Mouse (Mus musculus) 3T3-L1 (cell line): ENCODE measurements around the gene Ank3.

Experiments used
- DNase-seq: peaks from one replicate; pipeline ENCODE4 v3.0.0-alpha.2; 2015; ENCODE audit warnings: low read depth, low spot score

Gene Ank3

GRCm38 (mm10) chr10:69924321-69924720, 525.7 kb downstream of the Ank3 start:
- no peak for DNase-seq

GRCm38 (mm10) chr10:69924845-69925244, 526.3 kb downstream of the Ank3 start:
- no peak for DNase-seq

GRCm38 (mm10) chr10:69925285-69926157, 526.9 kb downstream of the Ank3 start:
- no peak for DNase-seq

GRCm38 (mm10) chr10:69926158-69926882, 527.7 kb downstream of the Ank3 start:
- no peak for DNase-seq

- no peak for DNase-seq
Observed at GRCm38 (mm10) chr10:69927012-69927411, 528.4 kb downstream of the Ank3 start.

- DNase-seq, result no peak
Observed at GRCm38 (mm10) chr10:69928358-69928757, 529.8 kb downstream of the Ank3 start.

- DNase-seq, result peak; percentile 51
Observed at GRCm38 (mm10) chr10:69930503-69930902, 531.9 kb downstream of the Ank3 start.

GRCm38 (mm10) chr10:69936443-69937067, 538.0 kb downstream of the Ank3 start:
- no peak for DNase-seq

GRCm38 (mm10) chr10:69937291-69937921, 538.8 kb downstream of the Ank3 start:
- DNase-seq, result no peak

- DNase-seq, result no peak
Observed at GRCm38 (mm10) chr10:69939144-69939543, 540.6 kb downstream of the Ank3 start.

- no peak for DNase-seq
Observed at GRCm38 (mm10) chr10:69939966-69940365, 541.4 kb downstream of the Ank3 start.

GRCm38 (mm10) chr10:69941001-69941400, 542.4 kb downstream of the Ank3 start:
- no peak for DNase-seq

GRCm38 (mm10) chr10:69944845-69945244, 546.3 kb downstream of the Ank3 start:
- DNase-seq, result no peak

GRCm38 (mm10) chr10:69945870-69946269, 547.3 kb downstream of the Ank3 start:
- no peak for DNase-seq

GRCm38 (mm10) chr10:69946271-69946670, 547.7 kb downstream of the Ank3 start:
- DNase-seq, result no peak

- DNase-seq, result no peak
Observed at GRCm38 (mm10) chr10:69947093-69947492, 548.5 kb downstream of the Ank3 start.

GRCm38 (mm10) chr10:69950236-69950918, 551.8 kb downstream of the Ank3 start:
- no peak for DNase-seq

GRCm38 (mm10) chr10:69950919-69951236, 552.3 kb downstream of the Ank3 start:
- DNase-seq, result no peak

- no peak for DNase-seq
Observed at GRCm38 (mm10) chr10:69951426-69951825, 552.9 kb downstream of the Ank3 start.

- DNase-seq, result no peak
Observed at GRCm38 (mm10) chr10:69952316-69952715, 553.7 kb downstream of the Ank3 start.

- DNase-seq, result peak; percentile 65
Observed at GRCm38 (mm10) chr10:69954657-69955267, 556.2 kb downstream of the Ank3 start.
